In the genomic region with DNA sequence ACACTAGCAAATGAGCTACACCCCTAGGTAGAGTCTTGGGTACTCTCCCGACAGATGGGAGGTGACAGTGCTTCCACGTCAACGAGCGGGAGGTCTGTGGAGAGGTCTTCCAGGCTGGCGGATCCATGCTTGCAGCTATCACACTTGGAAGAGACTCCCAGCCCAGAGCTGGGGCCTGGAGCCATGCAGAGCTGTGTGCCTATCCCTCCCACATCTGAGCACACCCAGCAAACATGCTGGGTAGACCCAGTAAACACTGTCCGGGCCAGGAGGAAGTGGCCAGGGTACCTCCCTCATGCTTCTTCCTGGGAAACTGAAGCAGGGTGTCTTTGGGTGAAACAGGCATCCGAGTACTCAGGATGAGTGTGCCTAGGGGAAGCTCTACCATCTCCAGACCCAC, we compare ENCODE assay signal across 10 mouse cellular contexts. TPM values are rescaled to one million over a fixed set of nuclear protein-coding genes. Genes with fewer than 3 reads are reported as not detected.
A peak's percentile ranks its signal among the peaks of the same experiment; 100 is the strongest.
DNase-seq lines count a peak whose midpoint lies in the region; ATAC-seq and TF ChIP-seq lines count a peak whose summit lies in the region.
"Had no signal": no experiment of that assay in that cellular context is flagged by ENCODE, and none has a peak within 500 bp of the region (broad histone marks: within the 10 kb centered on the region; RNA-seq: fewer than 3 reads in every experiment).

No protein-coding gene starts in this region.

- TF ChIP-seq POLR2A in bone marrow macrophage, adult 2 months (IDR thresholded peaks at IDR 0.05; ENCODE audit: borderline replicate concordance, low read depth, low read length): no peak

- no peak overlapping the region for H3K4me3 ChIP-seq in bone marrow macrophage, adult 2 months (ENCODE audit: insufficient read depth, low read length)
- H3K4me3 ChIP-seq in forebrain, embryonic 16.5 days (replicated peaks; ENCODE audit: low read length): no peak overlapping the region
- no peak overlapping the region for H3K4me3 ChIP-seq in liver, embryonic 12.5 days
- H3K4me3 ChIP-seq: limb, embryonic 15.5 days had no signal

- no peak for TF ChIP-seq CTCF in bone marrow macrophage, adult 2 months (IDR thresholded peaks at IDR 0.05; ENCODE audit: low read depth, low read length)

- peak; percentile 43 for ATAC-seq in forebrain, embryonic 16.5 days
- ATAC-seq in liver, embryonic 12.5 days: no peak

- WGBS in forebrain, embryonic 16.5 days: 72% methylated on average over 7 of the region's 7 CpGs
- 65% methylated on average over 7 of the region's 7 CpGs for WGBS in liver, embryonic 12.5 days (ENCODE audit: insufficient replicate concordance)

- H3K4me1 ChIP-seq in bone marrow macrophage, adult 2 months (ENCODE audit: control insufficient read depth, insufficient read depth, low read length): peaks cover 57% of the 10 kb centered on the region
- H3K4me1 ChIP-seq in forebrain, embryonic 16.5 days (replicated peaks; ENCODE audit: control insufficient read depth, insufficient read depth, low read length): peaks cover 27% of the 10 kb centered on the region
- peaks cover 11% of the 10 kb centered on the region for H3K4me1 ChIP-seq in liver, embryonic 12.5 days

- no peaks in the 10 kb centered on the region for H3K9me3 ChIP-seq in forebrain, embryonic 16.5 days (ENCODE audit: control insufficient read depth, low read length)
- no peaks in the 10 kb centered on the region for H3K9me3 ChIP-seq in liver, embryonic 12.5 days (replicated peaks)
- H3K9me3 ChIP-seq: limb, embryonic 15.5 days had no signal

- no peaks in the 10 kb centered on the region for H3K36me3 ChIP-seq in forebrain, embryonic 16.5 days (ENCODE audit: control insufficient read depth, insufficient read depth)
- H3K36me3 ChIP-seq in liver, embryonic 12.5 days: no peaks in the 10 kb centered on the region
- H3K36me3 ChIP-seq: limb, embryonic 15.5 days had no signal

- no peak overlapping the region for H3K9ac ChIP-seq in forebrain, embryonic 16.5 days (replicated peaks; ENCODE audit: low read depth, low read length)
- no peak overlapping the region for H3K9ac ChIP-seq in liver, embryonic 12.5 days
- H3K9ac ChIP-seq: limb, embryonic 15.5 days had no signal

- DNase-seq in heart, adult 9 months (ENCODE audit: low spot score in 2 of 2): peak; percentile 58 to 61
- DNase-seq in heart, adult 8-10 months (ENCODE audit: low spot score): no peak
- DNase-seq in lung, postnatal 25 days (ENCODE audit: low spot score): peak; percentile 73
- DNase-seq in spleen, postnatal 10 days (ENCODE audit: low spot score in 2 of 2): no peak
- DNase-seq in liver: no peak

- no peaks in the 10 kb centered on the region for H3K27me3 ChIP-seq in forebrain, embryonic 16.5 days (replicated peaks; ENCODE audit: control insufficient read depth, insufficient read depth, low read length)
- H3K27me3 ChIP-seq in liver, embryonic 12.5 days (replicated peaks): peaks cover 25% of the 10 kb centered on the region
- H3K27me3 ChIP-seq: limb, embryonic 15.5 days had no signal

- no peak overlapping the region for H3K4me2 ChIP-seq in forebrain, embryonic 16.5 days (ENCODE audit: low read length)
- H3K4me2 ChIP-seq in liver, embryonic 12.5 days: no peak overlapping the region
- H3K4me2 ChIP-seq: limb, embryonic 15.5 days had no signal

- peak overlapping the region; percentile 3; the same call in 1 of the 2 replicates for H3K27ac ChIP-seq in bone marrow macrophage, adult 2 months (ENCODE audit: insufficient read depth, low read depth, low read length)
- peak overlapping the region; percentile 73 for H3K27ac ChIP-seq in forebrain, embryonic 16.5 days (ENCODE audit: low read length)
- H3K27ac ChIP-seq in liver, embryonic 12.5 days: no peak overlapping the region
- H3K27ac ChIP-seq: limb, embryonic 15.5 days had no signal

RNA-seq across cellular contexts. Expression of gene Timp2, which starts 5.0 kb away (rescaled TPM):
- 10 to 100 TPM; 73.9 to 99.6 (median 87.5) TPM for total RNA-seq in heart, adult 8-10 months (2022)
- polyA plus RNA-seq in bone marrow macrophage, adult 2 months (2012; ENCODE audit: insufficient read depth, insufficient read length, missing spikeins): 244 and 247 TPM in 2 replicates
- 79.8 and 79.9 TPM in 2 replicates for polyA plus RNA-seq in forebrain, embryonic 16.5 days (2015; fragmentation: Nextera tagmentation; extraction: Ambion mirVana)
- 8.7 and 9.9 TPM in 2 replicates for polyA plus RNA-seq in liver, embryonic 12.5 days (2016; fragmentation: Nextera tagmentation; extraction: Ambion mirVana)

RNA-seq across cellular contexts. Expression of gene Cep295nl, which starts 18.2 kb away (rescaled TPM):
- total RNA-seq in heart, adult 8-10 months (2022): 1 to 10 TPM in 1 of 4 experiments, under 1 TPM in 3; 0.82 to 1.0 (median 0.88) TPM
- 1.5 and 2.3 TPM in 2 replicates for polyA plus RNA-seq in bone marrow macrophage, adult 2 months (2012; ENCODE audit: insufficient read depth, insufficient read length, missing spikeins)
- polyA plus RNA-seq in forebrain, embryonic 16.5 days (2015; fragmentation: Nextera tagmentation; extraction: Ambion mirVana): 0.14 and 0.35 TPM in 2 replicates
- 0.08 and 0.11 TPM in 2 replicates for polyA plus RNA-seq in liver, embryonic 12.5 days (2016; fragmentation: Nextera tagmentation; extraction: Ambion mirVana)
- total RNA-seq: common myeloid progenitor, adult 5-6 weeks had no signal

RNA-seq across cellular contexts. Expression of gene Lgals3bp, which starts 41.4 kb away (rescaled TPM):
- 10 to 100 TPM; 19.7 to 25.8 (median 23.3) TPM for total RNA-seq in heart, adult 8-10 months (2022)
- 786 and 891 TPM in 2 replicates for polyA plus RNA-seq in bone marrow macrophage, adult 2 months (2012; ENCODE audit: insufficient read depth, insufficient read length, missing spikeins)
- polyA plus RNA-seq in forebrain, embryonic 16.5 days (2015; fragmentation: Nextera tagmentation; extraction: Ambion mirVana): 2.7 and 2.8 TPM in 2 replicates
- polyA plus RNA-seq in liver, embryonic 12.5 days (2016; fragmentation: Nextera tagmentation; extraction: Ambion mirVana): 22.7 TPM in 2 replicates

RNA-seq across cellular contexts. Expression of gene Cant1, which starts 58.4 kb away (rescaled TPM):
- 10 to 100 TPM; 16.4 to 19.2 (median 16.8) TPM for total RNA-seq in heart, adult 8-10 months (2022)
- polyA plus RNA-seq in bone marrow macrophage, adult 2 months (2012; ENCODE audit: insufficient read depth, insufficient read length, missing spikeins): 31.9 and 36.2 TPM in 2 replicates
- 26.0 and 27.3 TPM in 2 replicates for polyA plus RNA-seq in forebrain, embryonic 16.5 days (2015; fragmentation: Nextera tagmentation; extraction: Ambion mirVana)
- polyA plus RNA-seq in liver, embryonic 12.5 days (2016; fragmentation: Nextera tagmentation; extraction: Ambion mirVana): 14.5 and 14.9 TPM in 2 replicates

Comparison
In these comparisons a context has a peak if more than half of its experiments do, and no peak if none do; other contexts are left out.
1. DNase-seq: peak in heart, adult 9 months (2 of 2) and lung, postnatal 25 days (single experiment); none in heart, adult 8-10 months (single experiment), spleen, postnatal 10 days (0 of 2) and liver (single experiment).
2. RNA of gene Lgals3bp, which starts 41.4 kb away (polyA plus RNA-seq): 786 to 891 TPM in bone marrow macrophage, adult 2 months; 22.7 TPM in liver, embryonic 12.5 days and 2.7 to 2.8 TPM in forebrain, embryonic 16.5 days; every median in the first group is over 10 times any median in the second.